Mouse (Mus musculus): ENCODE measurements around the gene Pate2. TPM values are rescaled to one million over a fixed set of nuclear protein-coding genes. Genes with fewer than 3 reads are reported as not detected.

Gene Pate2
- total and polyA plus RNA-seq, 2 experiments from 2014 or later, result 0.30 TPM; not detected in 1

- Histone ChIP-seq H3K4me3 (ENCODE audit: low read depth, low read length) (no peak overlapping the region), H3K4me2 (ENCODE audit: low read depth, low read length) (no peak overlapping the region), H3K9ac (replicated peaks; ENCODE audit: low read depth, low read length) (no peak overlapping the region), H3K9me3 (replicated peaks; ENCODE audit: control insufficient read depth, low read length) (no peaks in the 10 kb centered on the region), H3K36me3 (replicated peaks; ENCODE audit: control insufficient read depth, insufficient read depth, low read length) (no peaks in the 10 kb centered on the region), H3K27ac (ENCODE audit: low read depth) (no peak overlapping the region), H3K27me3 (ENCODE audit: control insufficient read depth, insufficient read depth, low read length) (no peaks in the 10 kb centered on the region), H3K4me1 (ENCODE audit: control insufficient read depth, insufficient read depth) (no peaks in the 10 kb centered on the region)
- TF ChIP-seq CTCF (IDR thresholded peaks at IDR 0.05; ENCODE audit: low read depth) (no peak), EP300 (IDR thresholded peaks at IDR 0.05; ENCODE audit: low read depth) (no peak)
- WGBS, result 60% methylated on average over 2 of the region's 2 CpGs
- ATAC-seq (ENCODE audit: insufficient read depth, low read depth) (no peak), DNase-seq (ENCODE audit: low spot score) (no peak)
These were observed 103.5 kb downstream of the Pate2 start for GRCm38 (mm10) chr9:35673557-35673956.

DNA sequence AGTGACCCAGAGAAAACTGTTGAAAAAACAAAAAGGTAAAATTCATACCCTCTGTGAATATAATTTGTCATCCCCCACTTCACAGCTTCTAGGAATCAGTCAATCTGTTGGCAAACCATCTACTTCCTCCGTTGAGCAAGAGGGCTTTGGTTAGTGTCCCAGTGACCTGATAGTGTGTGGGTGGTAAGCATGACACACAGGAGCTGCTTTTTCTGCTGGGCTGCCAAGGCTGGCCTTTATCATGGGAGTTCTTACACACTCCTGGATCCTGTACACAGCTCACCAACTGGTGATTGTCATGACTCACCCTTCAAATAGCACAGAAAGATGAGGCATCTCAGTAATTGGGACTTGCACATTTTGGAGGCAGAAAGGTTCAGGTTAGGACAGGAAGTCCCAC lies 116.9 kb downstream of the Pate2 start, which contains the start of gene Pate1:
Pate1 (minus strand) TSS at position 378 of the 400 bp plus-strand sequence.
- no peaks in the 10 kb centered on the region for H3K4me1 ChIP-seq (ENCODE audit: control insufficient read depth, insufficient read depth)
- no peak within 1 kb of the TSS for H3K27ac ChIP-seq (ENCODE audit: low read depth)
- 24% methylated on average over 1 of the region's 1 CpGs for WGBS
- no peak within 1 kb of the TSS for H3K9ac ChIP-seq (replicated peaks; ENCODE audit: low read depth, low read length)
- H3K36me3 ChIP-seq (replicated peaks; ENCODE audit: control insufficient read depth, insufficient read depth, low read length), result no peaks in the 10 kb centered on the region
- ATAC-seq (ENCODE audit: insufficient read depth, low read depth), result no peak
- no peaks in the 10 kb centered on the region for H3K9me3 ChIP-seq (replicated peaks; ENCODE audit: control insufficient read depth, low read length)
- no peak within 1 kb of the TSS for H3K4me3 ChIP-seq (ENCODE audit: low read depth, low read length)
- no peak for TF ChIP-seq EP300 (IDR thresholded peaks at IDR 0.05; ENCODE audit: low read depth)
- TF ChIP-seq CTCF (IDR thresholded peaks at IDR 0.05; ENCODE audit: low read depth), result no peak
- no peak for DNase-seq (ENCODE audit: low spot score)
- no peaks in the 10 kb centered on the region for H3K27me3 ChIP-seq (ENCODE audit: control insufficient read depth, insufficient read depth, low read length)
- no peak within 1 kb of the TSS for H3K4me2 ChIP-seq (ENCODE audit: low read depth, low read length)

DNA sequence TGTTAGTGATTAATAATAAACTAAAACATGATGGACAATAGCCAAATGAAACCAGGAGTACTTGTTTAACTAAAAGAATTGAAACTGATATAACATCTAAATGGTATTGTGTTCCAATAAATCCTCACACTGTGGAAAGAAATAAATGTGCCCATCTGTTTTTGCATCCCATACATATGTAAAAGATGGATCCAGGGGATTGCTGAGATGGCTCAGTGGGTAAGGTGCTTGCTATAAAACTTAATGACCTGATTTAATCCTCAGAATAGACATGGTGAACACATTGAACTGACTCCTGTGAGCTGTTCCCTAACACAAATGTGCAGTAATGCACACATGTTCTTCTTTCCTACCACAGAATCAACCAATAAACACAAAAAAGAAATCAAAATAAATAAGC lies 121.8 kb downstream of the Pate2 start:
- no peak for DNase-seq (ENCODE audit: low spot score)
- H3K27me3 ChIP-seq (ENCODE audit: control insufficient read depth, insufficient read depth, low read length), result no peaks in the 10 kb centered on the region

GRCm38 (mm10) chr9:35707265-35707664 lies 137.2 kb downstream of the Pate2 start:
- H3K36me3 ChIP-seq (replicated peaks; ENCODE audit: control insufficient read depth, insufficient read depth, low read length), result no peaks in the 10 kb centered on the region
- H3K27me3 ChIP-seq (ENCODE audit: control insufficient read depth, insufficient read depth, low read length), result no peaks in the 10 kb centered on the region
- ATAC-seq (ENCODE audit: insufficient read depth, low read depth) (no peak), DNase-seq (ENCODE audit: low spot score) (no peak)
- no peak overlapping the region for H3K9ac ChIP-seq (replicated peaks; ENCODE audit: low read depth, low read length)
- no peaks in the 10 kb centered on the region for H3K4me1 ChIP-seq (ENCODE audit: control insufficient read depth, insufficient read depth)
- H3K4me2 ChIP-seq (ENCODE audit: low read depth, low read length), result no peak overlapping the region
- TF ChIP-seq CTCF (IDR thresholded peaks at IDR 0.05; ENCODE audit: low read depth), result no peak
- no peak for TF ChIP-seq EP300 (IDR thresholded peaks at IDR 0.05; ENCODE audit: low read depth)
- H3K27ac ChIP-seq (ENCODE audit: low read depth), result no peak overlapping the region
- H3K9me3 ChIP-seq (replicated peaks; ENCODE audit: control insufficient read depth, low read length), result no peaks in the 10 kb centered on the region
- no peak overlapping the region for H3K4me3 ChIP-seq (ENCODE audit: low read depth, low read length)

More for the DNA sequence above, 121.8 kb downstream of the Pate2 start:
- ATAC-seq (ENCODE audit: insufficient read depth, low read depth), result no peak
- H3K4me2 ChIP-seq (ENCODE audit: low read depth, low read length), result no peak overlapping the region
- H3K9me3 ChIP-seq (replicated peaks; ENCODE audit: control insufficient read depth, low read length), result no peaks in the 10 kb centered on the region
- H3K4me1 ChIP-seq (ENCODE audit: control insufficient read depth, insufficient read depth), result no peaks in the 10 kb centered on the region
- no peak overlapping the region for H3K4me3 ChIP-seq (ENCODE audit: low read depth, low read length)
- TF ChIP-seq CTCF (IDR thresholded peaks at IDR 0.05; ENCODE audit: low read depth), result no peak
- TF ChIP-seq EP300 (IDR thresholded peaks at IDR 0.05; ENCODE audit: low read depth), result no peak
- H3K9ac ChIP-seq (replicated peaks; ENCODE audit: low read depth, low read length), result no peak overlapping the region
- no peaks in the 10 kb centered on the region for H3K36me3 ChIP-seq (replicated peaks; ENCODE audit: control insufficient read depth, insufficient read depth, low read length)
- H3K27ac ChIP-seq (ENCODE audit: low read depth), result no peak overlapping the region

Other genes starting within 250 kb of the Pate2 start
- 36.4 and 41.7 TPM in 2 replicates for gene Cdon, start 149.2 kb upstream of the Pate2 start, total RNA-seq (2014; rRNA removed; ENCODE audit: low replicate concordance)
- gene Cdon, start 149.2 kb upstream of the Pate2 start, polyA plus RNA-seq (2015; fragmentation: Nextera tagmentation; extraction: Ambion mirVana), result 2.2 and 2.3 TPM in 2 replicates
- gene Gm1113, start 52.0 kb upstream of the Pate2 start, total RNA-seq (2014; rRNA removed; ENCODE audit: low replicate concordance), result not detected in 2 replicates
- gene Gm1113, start 52.0 kb upstream of the Pate2 start, polyA plus RNA-seq (2015; fragmentation: Nextera tagmentation; extraction: Ambion mirVana), result not detected in 2 replicates
- gene Ddx25, start 11.8 kb upstream of the Pate2 start, total RNA-seq (2014; rRNA removed; ENCODE audit: low replicate concordance), result 0.27 TPM in 1 of 2 replicates, not detected in the other
- 0.14 and 0.18 TPM in 2 replicates for gene Ddx25, start 11.8 kb upstream of the Pate2 start, polyA plus RNA-seq (2015; fragmentation: Nextera tagmentation; extraction: Ambion mirVana)
- 7.9 and 8.6 TPM in 2 replicates for gene Pus3, start 11.7 kb upstream of the Pate2 start, total RNA-seq (2014; rRNA removed; ENCODE audit: low replicate concordance)
- gene Pus3, start 11.7 kb upstream of the Pate2 start, polyA plus RNA-seq (2015; fragmentation: Nextera tagmentation; extraction: Ambion mirVana), result 8.4 and 9.2 TPM in 2 replicates
- gene Hyls1, start 114 bp downstream of the Pate2 start, total RNA-seq (2014; rRNA removed; ENCODE audit: low replicate concordance), result 2.9 and 8.8 TPM in 2 replicates
- 7.2 and 8.8 TPM in 2 replicates for gene Hyls1, start 114 bp downstream of the Pate2 start, polyA plus RNA-seq (2015; fragmentation: Nextera tagmentation; extraction: Ambion mirVana)
- gene Pate4, start 41.7 kb downstream of the Pate2 start, total RNA-seq (2014; rRNA removed; ENCODE audit: low replicate concordance), result not detected in 2 replicates
- gene Pate4, start 41.7 kb downstream of the Pate2 start, polyA plus RNA-seq (2015; fragmentation: Nextera tagmentation; extraction: Ambion mirVana), result not detected in 2 replicates
- gene Pate3, start 77.9 kb downstream of the Pate2 start, total RNA-seq (2014; rRNA removed; ENCODE audit: low replicate concordance), result not detected in 2 replicates
- gene Pate3, start 77.9 kb downstream of the Pate2 start, polyA plus RNA-seq (2015; fragmentation: Nextera tagmentation; extraction: Ambion mirVana), result not detected in 2 replicates
- gene Pate1, start 117.1 kb downstream of the Pate2 start, total RNA-seq (2014; rRNA removed; ENCODE audit: low replicate concordance), result not detected in 2 replicates
- not detected in 2 replicates for gene Pate1, start 117.1 kb downstream of the Pate2 start, polyA plus RNA-seq (2015; fragmentation: Nextera tagmentation; extraction: Ambion mirVana)
- gene Gm17677, start 170.8 kb downstream of the Pate2 start, total RNA-seq (2014; rRNA removed; ENCODE audit: low replicate concordance), result not detected in 2 replicates
- gene Gm17677, start 170.8 kb downstream of the Pate2 start, polyA plus RNA-seq (2015; fragmentation: Nextera tagmentation; extraction: Ambion mirVana), result not detected in 2 replicates
- gene Gm17727, start 207.8 kb downstream of the Pate2 start, total RNA-seq (2014; rRNA removed; ENCODE audit: low replicate concordance), result not detected in 2 replicates
- not detected in 2 replicates for gene Gm17727, start 207.8 kb downstream of the Pate2 start, polyA plus RNA-seq (2015; fragmentation: Nextera tagmentation; extraction: Ambion mirVana)
- gene Gm27235, start 219.8 kb downstream of the Pate2 start, total RNA-seq (2014; rRNA removed; ENCODE audit: low replicate concordance), result not detected in 2 replicates
- not detected in 2 replicates for gene Gm27235, start 219.8 kb downstream of the Pate2 start, polyA plus RNA-seq (2015; fragmentation: Nextera tagmentation; extraction: Ambion mirVana)
- not detected in 2 replicates for gene D730048I06Rik, start 219.8 kb downstream of the Pate2 start, total RNA-seq (2014; rRNA removed; ENCODE audit: low replicate concordance)
- not detected in 2 replicates for gene D730048I06Rik, start 219.8 kb downstream of the Pate2 start, polyA plus RNA-seq (2015; fragmentation: Nextera tagmentation; extraction: Ambion mirVana)

Data from heart, postnatal 0 days (tissue).